Mouse (Mus musculus) adrenal gland, adult 8-10 months (tissue): ENCODE data around the gene Tmco5b. TPM values are rescaled to one million over a fixed set of nuclear protein-coding genes. Genes with fewer than 3 reads are reported as not detected.

Experiments
- DNase-seq: peaks from one replicate; pipeline ENCODE4 v3.0.0; 2022
- total RNA-seq, 4 experiments: library from RNA; stranded (reverse); gene quantifications; 2 replicates each; pipeline ENCODE4 v1.2.4; 2022

Tmco5b gene
- total RNA-seq, result not detected

- no peak for DNase-seq
Measured at GRCm38 (mm10) chr2:113285432-113285831, at the start of gene Tmco5b. Tmco5b (plus strand) TSS chr2:113285732.

- no peak for DNase-seq
Measured at GRCm38 (mm10) chr2:113236993-113237392, 48.5 kb upstream of the Tmco5b start.

GRCm38 (mm10) chr2:113238871-113239270 is 46.7 kb upstream of the Tmco5b start:
- no peak for DNase-seq

GRCm38 (mm10) chr2:113302349-113303239 is 17.1 kb downstream of the Tmco5b start:
- DNase-seq, result no peak

GRCm38 (mm10) chr2:113303240-113303538 is 17.7 kb downstream of the Tmco5b start:
- no peak for DNase-seq

GRCm38 (mm10) chr2:113305339-113305738 is 19.8 kb downstream of the Tmco5b start:
- peak; percentile 19 for DNase-seq

- DNase-seq, result no peak
Measured at GRCm38 (mm10) chr2:113311211-113311610, 25.7 kb downstream of the Tmco5b start.

- DNase-seq, result peak; percentile 24
Measured at GRCm38 (mm10) chr2:113323016-113323415, 37.5 kb downstream of the Tmco5b start.

- DNase-seq, result no peak
Measured at GRCm38 (mm10) chr2:113333799-113334541, 48.4 kb downstream of the Tmco5b start.

GRCm38 (mm10) chr2:113335561-113336294 is 50.2 kb downstream of the Tmco5b start:
- no peak for DNase-seq

GRCm38 (mm10) chr2:113344536-113344935 is 59.0 kb downstream of the Tmco5b start:
- DNase-seq, result no peak

Other genes starting within 250 kb of the Tmco5b start
- gene Ryr3, start 68.6 kb upstream of the Tmco5b start, total RNA-seq, result 1 to 10 TPM in 3 of 4 experiments, under 1 TPM in 1; 0.63 to 4.7 (median 1.5) TPM
- 1 to 10 TPM; 1.5 to 4.2 (median 3.1) TPM for gene Fmn1, start 42.0 kb downstream of the Tmco5b start, total RNA-seq